Mouse (Mus musculus): ENCODE measurements around the gene Spsb4. TPM values are rescaled to one million over a fixed set of nuclear protein-coding genes. Genes with fewer than 3 reads are reported as not detected.
A peak's percentile ranks its signal among the peaks of the same experiment; 100 is the strongest.
"Not testable (repeated sequence)": the region's sequence is repeated elsewhere in the genome, so short reads cannot be mapped to it uniquely, and the experiment has no call there.

The Spsb4 gene
- total RNA-seq, 2 experiments from 2014 or later = 3.1 to 4.1 TPM

GRCm38 (mm10) chr9:96954063-96954809 is 64.4 kb downstream of the Spsb4 start:
- ATAC-seq (ENCODE audit: poor library complexity, severe bottlenecking) = no peak

DNA sequence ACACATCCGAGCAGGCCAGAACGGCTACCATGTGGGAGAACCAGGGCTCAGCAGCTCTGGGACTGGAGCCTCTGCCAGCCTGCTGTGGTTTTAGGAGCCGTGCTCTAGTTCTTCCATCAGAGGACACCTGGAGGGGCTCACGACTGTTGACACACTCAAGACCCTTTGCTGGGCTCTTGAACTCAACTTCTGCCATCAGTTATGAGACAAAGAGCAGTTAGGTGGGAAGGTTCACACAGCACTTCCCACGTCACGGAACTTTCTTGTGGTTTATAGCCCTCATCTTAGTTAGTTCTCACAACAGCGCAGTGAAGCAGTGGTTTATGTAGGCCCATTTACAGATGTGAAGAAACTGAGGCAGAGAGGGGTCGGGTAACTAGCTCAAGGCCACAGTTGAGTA is 65.2 kb downstream of the Spsb4 start:
- ATAC-seq (ENCODE audit: poor library complexity, severe bottlenecking) = peak; percentile 20; the same call in 1 of the 2 replicates

GRCm38 (mm10) chr9:96952310-96952975 is 66.2 kb downstream of the Spsb4 start:
- ATAC-seq (ENCODE audit: poor library complexity, severe bottlenecking) = peak; percentile 82

DNA sequence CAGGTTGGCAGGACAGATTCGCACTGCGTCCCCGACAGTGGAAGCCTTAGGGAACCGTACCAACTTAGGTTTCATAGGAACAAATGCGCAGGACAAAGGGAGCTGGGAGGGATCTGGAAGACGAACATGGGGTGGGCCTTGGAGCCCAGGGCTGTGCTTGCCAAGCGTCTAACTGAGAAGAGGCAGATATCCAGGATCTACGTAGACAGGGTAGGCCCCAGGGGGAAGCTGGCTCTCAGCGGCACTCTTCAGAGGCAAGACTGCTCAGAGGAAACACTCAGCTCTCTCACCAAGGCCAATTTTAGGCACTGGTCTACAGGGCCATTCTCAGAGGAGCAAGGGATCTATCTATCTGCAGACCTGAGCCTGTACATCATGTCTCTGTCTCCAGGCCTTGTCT is 69.1 kb downstream of the Spsb4 start:
- ATAC-seq (ENCODE audit: poor library complexity, severe bottlenecking) = no peak

DNA sequence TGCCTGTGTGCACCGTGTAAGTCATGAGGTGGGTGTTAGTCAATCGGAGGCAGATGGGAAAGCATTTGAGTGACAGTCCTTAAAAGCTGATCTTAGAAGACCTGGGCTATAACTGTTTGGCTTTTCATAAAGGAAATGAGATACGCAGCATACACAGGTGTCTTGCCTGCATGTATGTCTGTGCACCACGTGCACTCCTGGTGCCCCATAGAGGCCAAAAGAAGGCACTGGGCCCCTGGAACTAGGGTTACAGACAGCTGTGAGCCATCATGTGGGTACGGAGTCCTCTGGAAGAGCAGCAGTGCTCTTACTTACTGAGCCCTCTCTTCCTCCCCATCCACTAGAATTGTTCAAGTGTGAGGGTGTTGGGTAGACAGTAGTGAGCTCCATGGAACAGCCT is 70.1 kb downstream of the Spsb4 start:
- ATAC-seq (ENCODE audit: poor library complexity, severe bottlenecking) = no peak

GRCm38 (mm10) chr9:96947171-96947570 is 71.5 kb downstream of the Spsb4 start:
- no peak for ATAC-seq (ENCODE audit: poor library complexity, severe bottlenecking)

DNA sequence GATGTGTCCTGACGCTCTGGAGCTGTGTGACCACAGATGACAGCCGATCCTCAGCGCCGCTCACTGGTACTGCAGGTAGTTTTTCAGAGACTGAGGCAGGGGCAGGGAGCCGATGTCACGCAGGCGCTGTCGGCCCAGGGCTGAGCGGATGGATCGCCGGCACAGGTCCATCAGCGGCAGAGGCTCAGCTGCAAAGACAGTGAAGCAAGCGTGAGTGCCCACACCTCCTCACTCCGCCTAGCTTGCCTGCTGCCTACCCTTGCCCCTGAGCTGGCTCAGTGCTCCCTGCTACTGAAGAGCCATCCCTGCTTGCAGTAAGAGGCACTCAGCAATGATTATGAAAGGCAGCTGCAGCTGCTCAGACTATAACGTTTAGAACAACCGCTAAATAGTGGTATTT is 74.1 kb downstream of the Spsb4 start:
- ATAC-seq (ENCODE audit: poor library complexity, severe bottlenecking) = no peak

DNA sequence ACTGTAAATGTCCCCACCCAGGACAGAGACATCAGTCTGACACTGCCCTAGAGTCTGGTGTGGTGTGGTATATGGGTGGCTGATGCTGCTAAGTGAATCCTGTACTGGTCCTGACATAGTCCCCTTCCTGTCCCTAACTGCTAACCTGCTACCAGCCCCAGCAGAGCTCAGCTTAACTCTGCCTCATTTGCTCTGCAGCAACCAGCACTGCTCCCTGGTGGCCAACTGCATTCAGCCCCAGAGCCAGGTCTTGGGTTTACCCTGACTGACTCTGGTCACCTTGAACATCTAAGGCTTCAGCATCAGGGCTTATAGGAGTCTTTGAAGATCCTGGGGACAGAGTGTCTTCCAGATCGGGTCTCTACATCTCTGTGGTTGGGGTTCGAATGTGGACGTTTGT is 75.7 kb downstream of the Spsb4 start:
- peak; percentile 63; the same call in 1 of the 2 replicates for ATAC-seq (ENCODE audit: poor library complexity, severe bottlenecking)

GRCm38 (mm10) chr9:96938887-96939286 is 79.8 kb downstream of the Spsb4 start:
- ATAC-seq (ENCODE audit: poor library complexity, severe bottlenecking) = no peak

GRCm38 (mm10) chr9:96936427-96936826 is 82.2 kb downstream of the Spsb4 start:
- not testable (repeated sequence) for ATAC-seq (ENCODE audit: poor library complexity, severe bottlenecking)

DNA sequence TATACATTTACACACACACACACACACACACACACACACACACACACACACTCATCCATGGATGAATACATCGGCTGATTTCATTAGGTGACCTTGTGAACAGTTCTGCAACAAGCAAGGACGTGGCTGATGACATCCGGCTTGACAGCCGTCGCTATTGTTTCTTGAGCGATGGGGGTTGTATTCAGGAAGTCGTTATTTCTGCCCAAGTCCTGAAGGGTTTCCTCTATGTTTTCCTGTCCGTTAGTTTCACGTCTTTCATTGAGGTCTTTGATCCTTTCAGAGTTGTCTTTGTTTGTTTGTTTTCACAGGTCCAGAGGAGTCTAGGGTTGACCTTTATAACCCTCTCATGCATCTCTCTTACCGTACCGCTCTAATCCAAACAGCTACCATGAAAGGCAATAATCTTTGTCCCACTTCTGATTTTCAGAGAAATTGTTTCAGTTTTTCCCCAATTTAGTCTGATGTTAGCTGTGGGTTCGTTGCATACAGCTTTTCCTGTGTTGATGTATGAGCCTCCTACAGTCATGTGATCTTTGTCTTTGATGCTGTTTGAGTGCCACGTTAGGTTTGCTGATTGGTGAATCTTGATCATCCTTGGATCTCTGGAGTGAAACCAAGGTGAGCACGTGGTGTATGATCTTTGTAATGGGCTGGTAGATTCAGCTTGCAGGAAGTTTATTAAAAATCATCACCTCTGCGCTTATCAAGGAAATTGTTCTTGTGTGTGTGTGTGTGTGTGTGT is 82.9 kb downstream of the Spsb4 start:
- ATAC-seq (ENCODE audit: poor library complexity, severe bottlenecking) = peak; percentile 84

GRCm38 (mm10) chr9:96934816-96935215 is 83.8 kb downstream of the Spsb4 start:
- no peak for ATAC-seq (ENCODE audit: poor library complexity, severe bottlenecking)

DNA sequence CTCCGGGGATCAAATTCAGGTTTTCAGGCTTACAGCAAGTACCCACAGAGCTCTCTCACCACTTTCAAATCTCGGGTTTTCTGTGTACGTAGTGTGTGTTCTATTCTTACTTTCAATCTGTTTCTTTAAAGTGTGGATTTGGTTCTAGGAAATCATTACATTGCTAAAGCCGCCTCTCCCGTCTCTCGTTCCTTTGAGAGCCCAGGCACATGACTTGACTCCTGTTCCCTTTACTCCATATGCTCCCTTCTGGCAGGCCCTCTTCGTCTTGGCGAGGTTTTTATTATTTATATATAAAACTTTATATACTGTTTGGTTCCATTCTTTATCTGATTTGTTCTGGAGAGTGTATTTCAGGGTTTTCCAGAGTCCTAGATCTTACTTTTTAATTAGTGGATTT is 85.9 kb downstream of the Spsb4 start:
- no peak for ATAC-seq (ENCODE audit: poor library complexity, severe bottlenecking)

DNA sequence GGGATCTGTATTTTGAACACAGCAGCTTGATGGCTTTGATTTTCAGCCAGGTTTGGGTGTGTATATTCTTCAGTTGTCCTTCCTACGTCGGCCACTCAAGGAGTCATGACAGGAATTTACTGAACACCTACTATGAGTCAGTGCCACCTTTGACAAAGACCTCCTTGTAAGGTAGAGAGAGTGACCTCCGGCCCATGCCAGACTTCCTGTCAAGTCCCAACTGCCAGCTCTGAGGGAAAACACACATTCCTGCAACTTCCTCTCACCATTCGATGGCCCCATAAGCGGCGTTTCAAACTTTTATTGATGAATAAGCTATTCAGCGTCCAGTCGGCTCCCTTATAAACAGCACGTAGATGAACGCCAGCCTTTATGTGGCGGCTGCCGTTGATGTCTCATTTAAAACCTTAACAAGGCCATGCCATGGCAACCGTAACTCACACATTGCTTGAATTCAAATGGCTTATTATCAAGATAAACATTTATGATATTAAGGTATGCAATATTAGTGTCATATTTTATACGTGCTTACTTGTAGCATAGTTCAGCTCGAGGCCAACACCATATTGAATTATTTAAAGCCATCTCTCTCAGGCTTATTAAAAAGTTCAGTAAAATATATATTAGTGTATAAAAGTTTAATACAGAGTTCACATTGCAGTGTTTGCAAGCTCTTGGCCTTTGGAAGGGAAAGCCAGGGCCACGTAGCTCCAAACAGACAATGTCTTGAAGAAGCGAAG is 94.9 kb downstream of the Spsb4 start:
- ATAC-seq (ENCODE audit: poor library complexity, severe bottlenecking) = no peak

DNA sequence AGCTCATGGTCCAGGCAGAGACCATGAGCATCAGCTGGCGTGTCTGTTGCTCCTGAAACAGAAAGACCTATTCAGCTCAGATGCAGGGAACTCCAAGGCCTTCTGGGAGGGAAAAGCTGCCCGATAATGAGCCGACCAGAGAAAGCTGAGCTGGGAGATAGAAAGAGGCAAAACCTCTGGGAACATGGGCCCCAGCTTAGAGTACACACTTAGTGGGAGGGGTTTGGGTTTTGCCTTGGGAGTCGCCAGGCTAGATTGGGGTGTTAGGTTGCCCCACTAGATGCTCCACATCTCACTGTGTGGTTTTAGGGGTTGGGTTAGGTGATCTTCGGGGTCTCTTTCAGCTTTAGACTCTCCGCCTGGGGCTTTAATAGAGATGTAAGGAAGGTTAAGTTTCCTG is 95.5 kb downstream of the Spsb4 start:
- ATAC-seq (ENCODE audit: poor library complexity, severe bottlenecking) = no peak

- peak; percentile 98 for ATAC-seq (ENCODE audit: poor library complexity, severe bottlenecking)
Measured at GRCm38 (mm10) chr9:96916620-96917538, 101.8 kb downstream of the Spsb4 start.

DNA sequence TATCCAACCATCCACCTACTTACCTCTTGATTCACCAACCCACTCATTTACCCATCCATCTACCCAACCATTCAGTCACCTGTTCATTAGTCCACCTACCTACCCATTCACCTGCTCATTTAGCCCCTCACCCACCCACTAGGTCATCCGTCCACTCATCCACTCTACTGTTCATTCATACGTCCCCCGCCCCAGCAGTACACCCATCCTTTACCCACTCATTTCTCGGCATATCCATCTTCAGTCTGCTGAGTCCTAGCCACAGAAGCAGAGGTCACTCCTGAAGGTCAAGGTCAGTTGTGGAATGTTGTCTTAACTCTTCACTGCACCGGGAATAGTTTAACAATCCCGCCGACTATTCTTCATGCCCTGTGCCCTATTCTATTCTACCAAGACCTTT is 102.6 kb downstream of the Spsb4 start:
- ATAC-seq (ENCODE audit: poor library complexity, severe bottlenecking) = no peak

DNA sequence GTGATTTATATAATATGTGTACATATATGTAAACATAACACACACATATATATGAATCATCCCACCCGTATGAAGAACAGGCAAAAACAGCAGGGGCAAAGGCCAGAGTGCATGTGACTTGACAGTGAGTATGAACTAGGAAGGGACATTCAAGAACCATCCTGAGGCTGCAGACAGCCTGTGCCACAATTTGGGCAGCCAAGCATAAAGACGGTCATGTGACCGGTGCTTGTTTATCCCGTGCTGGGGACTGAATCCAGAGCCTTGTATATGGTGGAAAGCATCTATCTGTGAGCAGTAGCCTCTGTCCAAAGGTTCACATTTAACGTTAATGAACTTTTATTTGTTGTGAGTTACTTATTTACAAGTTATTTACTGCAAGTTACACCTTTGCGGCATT is 103.8 kb downstream of the Spsb4 start:
- no peak for ATAC-seq (ENCODE audit: poor library complexity, severe bottlenecking)

GRCm38 (mm10) chr9:96914005-96914404 is 104.6 kb downstream of the Spsb4 start:
- no peak for ATAC-seq (ENCODE audit: poor library complexity, severe bottlenecking)

DNA sequence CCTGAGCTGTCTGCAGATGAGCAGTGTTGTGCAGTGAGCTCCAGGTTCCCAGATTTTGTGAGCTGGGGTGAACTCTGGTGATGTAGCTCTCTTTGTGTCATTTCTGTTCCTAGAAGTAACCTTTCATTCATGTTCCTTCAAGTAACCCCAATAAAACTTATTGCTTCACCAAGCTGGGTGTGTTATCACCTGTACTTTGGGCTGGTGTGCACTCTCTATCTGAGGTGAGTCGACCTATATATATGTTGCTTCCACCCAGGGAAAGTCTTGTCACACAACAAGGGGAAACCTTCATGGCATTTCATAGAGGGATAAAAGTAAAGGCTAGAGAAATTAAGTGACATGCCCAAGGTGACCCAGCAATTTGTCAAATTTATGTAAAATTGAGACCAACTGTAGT is 109.1 kb downstream of the Spsb4 start:
- ATAC-seq (ENCODE audit: poor library complexity, severe bottlenecking) = no peak
